Mouse (Mus musculus): Measurements from ENCODE around the gene Xpc.

DNA sequence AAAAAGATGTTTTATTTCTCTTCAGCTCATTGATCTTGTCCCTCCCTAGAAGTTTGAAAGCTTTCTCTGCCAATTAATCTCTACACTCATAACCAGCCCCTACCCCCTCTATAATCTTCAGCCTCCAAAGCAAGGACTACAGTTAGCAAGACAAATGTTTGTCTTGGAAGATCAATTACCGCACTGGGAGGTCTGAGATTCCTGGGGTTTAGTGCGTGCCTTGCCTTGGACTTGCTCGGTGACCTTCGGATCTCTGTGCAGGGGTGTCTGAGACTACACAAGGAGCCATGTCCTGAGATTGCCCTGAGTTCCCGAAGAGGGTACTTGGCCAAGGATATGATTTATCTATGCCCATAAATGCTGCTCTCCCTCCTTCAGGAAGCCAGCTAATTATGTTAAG is 17.7 kb upstream of the Xpc start:
- TF ChIP-seq POLR2A (IDR thresholded peaks at IDR 0.05; ENCODE audit: low read depth, low read length) (no peak), CTCF (IDR thresholded peaks at IDR 0.05; ENCODE audit: extremely low read depth, insufficient read length, insufficient replicate concordance, low read depth, low read length) (no peak)

Data from small intestine, adult 2 months (tissue).